8 mouse cellular contexts compared by ENCODE assay signal in genomic region chr5:121712232-121712933, GRCm38 (mm10). TPM values are rescaled to one million over a fixed set of nuclear protein-coding genes. Genes with fewer than 3 reads are reported as not detected.
DNase-seq lines count a peak whose midpoint lies in the region; ATAC-seq and TF ChIP-seq lines count a peak whose summit lies in the region.

No protein-coding gene starts in this region.

- H3K9me3 ChIP-seq in forebrain, embryonic 15.5 days = no peaks in the 10 kb centered on the region
- H3K9me3 ChIP-seq in hindbrain, embryonic 11.5 days (ENCODE audit: control insufficient read depth, low read length) = no peaks in the 10 kb centered on the region

- 0% methylated on average over 45 of the region's 66 CpGs for WGBS in forebrain, embryonic 15.5 days
- WGBS in hindbrain, embryonic 11.5 days = under 1% methylated on average over 32 of the region's 66 CpGs
- under 1% methylated on average over 58 of the region's 66 CpGs for WGBS in liver, adult 2 months

- peak overlapping the region; percentile 97 for H3K27ac ChIP-seq in layer of hippocampus, adult 2 months
- H3K27ac ChIP-seq in forebrain, embryonic 15.5 days (replicated peaks) = peak overlapping the region; percentile 98
- peak overlapping the region; percentile 95 for H3K27ac ChIP-seq in hindbrain, embryonic 11.5 days (ENCODE audit: low read depth, low read length)
- H3K27ac ChIP-seq in liver, adult 2 months (replicated peaks; ENCODE audit: insufficient read depth, low read depth, low read length) = peak overlapping the region; percentile 82

- peak overlapping the region; percentile 86 for H3K4me3 ChIP-seq in layer of hippocampus, adult 2 months
- peak overlapping the region; percentile 87 for H3K4me3 ChIP-seq in forebrain, embryonic 15.5 days
- peak overlapping the region; percentile 99 for H3K4me3 ChIP-seq in hindbrain, embryonic 11.5 days (ENCODE audit: low read depth, low read length)
- H3K4me3 ChIP-seq in liver, adult 2 months (ENCODE audit: insufficient read depth, low read depth, low read length) = peak overlapping the region; percentile 99
- H3K4me3 ChIP-seq in myocyte = peak overlapping the region; percentile 86

- peak overlapping the region; percentile 94 for H3ac ChIP-seq in myocyte (ENCODE audit: control insufficient read depth, insufficient read length)

- no peak for TF ChIP-seq POLR2A in liver, adult 2 months (IDR thresholded peaks at IDR 0.05; ENCODE audit: extremely low read depth, insufficient read depth, low read length)
- peak; percentile 20 for TF ChIP-seq POLR2A in myocyte (IDR thresholded peaks at IDR 0.05; ENCODE audit: insufficient read length, low read depth)

- peak overlapping the region; percentile 77 for H3K4me2 ChIP-seq in forebrain, embryonic 15.5 days (replicated peaks)
- H3K4me2 ChIP-seq in hindbrain, embryonic 11.5 days (replicated peaks; ENCODE audit: low read depth, low read length) = peak overlapping the region; percentile 86
- H3K4me2 ChIP-seq in myocyte (ENCODE audit: low read depth) = no peak overlapping the region

- peak; percentile 62 for ATAC-seq in forebrain, embryonic 15.5 days (replicated peaks)
- peak; percentile 68 for ATAC-seq in hindbrain, embryonic 11.5 days (ENCODE audit: low FRiP score)

- no peaks in the 10 kb centered on the region for H3K36me3 ChIP-seq in forebrain, embryonic 15.5 days
- H3K36me3 ChIP-seq in hindbrain, embryonic 11.5 days (ENCODE audit: control insufficient read depth, insufficient read depth, low read length) = no peaks in the 10 kb centered on the region
- no peaks in the 10 kb centered on the region; the same call in 1 of the 2 replicates for H3K36me3 ChIP-seq in liver, adult 2 months (ENCODE audit: control insufficient read depth, insufficient read depth, low read length)
- no peaks in the 10 kb centered on the region for H3K36me3 ChIP-seq in myocyte (ENCODE audit: control insufficient read depth, insufficient read depth)

- DNase-seq in layer of hippocampus, adult 2 months (ENCODE audit: low spot score in 2 of 2) = no peak
- DNase-seq in layer of hippocampus, postnatal 14 days (ENCODE audit: low spot score in 2 of 2) = no peak
- peak; percentile 60 for DNase-seq in cerebellum, adult 11-12 months
- peak; percentile 71 for DNase-seq in hindbrain, embryonic 11.5 days (ENCODE audit: low spot score)
- DNase-seq in liver, adult 2 months (ENCODE audit: extremely low read depth, low read depth, low spot score) = no peak
- DNase-seq in thymus, adult 18-20 months = peak; percentile 19 to 41

- H3K9ac ChIP-seq in forebrain, embryonic 15.5 days (replicated peaks) = peak overlapping the region; percentile 91
- H3K9ac ChIP-seq in hindbrain, embryonic 11.5 days (ENCODE audit: low read depth, low read length) = peak overlapping the region; percentile 97
- H3K9ac ChIP-seq in liver, adult 2 months (ENCODE audit: low read depth, low read length) = peak overlapping the region; percentile 97

- H3K27me3 ChIP-seq in forebrain, embryonic 15.5 days = no peaks in the 10 kb centered on the region
- H3K27me3 ChIP-seq in hindbrain, embryonic 11.5 days (ENCODE audit: control insufficient read depth, insufficient read depth, low read length) = no peaks in the 10 kb centered on the region
- no peaks in the 10 kb centered on the region for H3K27me3 ChIP-seq in liver, adult 2 months (ENCODE audit: control insufficient read depth, insufficient read depth, low read length)
- no peaks in the 10 kb centered on the region for H3K27me3 ChIP-seq in myocyte (ENCODE audit: control insufficient read depth, insufficient read depth, insufficient read length)

- H3K79me2 ChIP-seq in liver, adult 2 months (ENCODE audit: control insufficient read depth, insufficient read depth, low read length) = peaks cover 38% of the 10 kb centered on the region
- H3K79me2 ChIP-seq in myocyte (ENCODE audit: control insufficient read depth, insufficient read depth) = peaks cover 45% of the 10 kb centered on the region

- TF ChIP-seq CTCF in layer of hippocampus, adult 2 months (conservative IDR thresholded peaks at IDR 0.05) = no peak
- no peak for TF ChIP-seq CTCF in liver, adult 2 months (IDR thresholded peaks at IDR 0.05; ENCODE audit: low read depth, low read length)

- peaks cover 47% of the 10 kb centered on the region for H3K4me1 ChIP-seq in forebrain, embryonic 15.5 days
- peaks cover 2% of the 10 kb centered on the region; the same call in 1 of the 2 replicates for H3K4me1 ChIP-seq in hindbrain, embryonic 11.5 days (replicated peaks; ENCODE audit: control insufficient read depth, insufficient read depth, low read length)
- peaks cover 16% of the 10 kb centered on the region for H3K4me1 ChIP-seq in liver, adult 2 months (ENCODE audit: control insufficient read depth, insufficient read depth, low read length)

TF ChIP-seq in myocyte, 11 proteins besides CTCF, POLR2A, EP300 and RAD21:
- TF ChIP-seq TCF12 (IDR thresholded peaks at IDR 0.05; ENCODE audit: insufficient read depth, poor library complexity, severe bottlenecking) (no peak), REST (IDR thresholded peaks at IDR 0.05; ENCODE audit: insufficient read depth, insufficient read length) (no peak), CEBPB (IDR thresholded peaks at IDR 0.05; ENCODE audit: insufficient read depth, poor library complexity, severe bottlenecking) (no peak), SRF (IDR thresholded peaks at IDR 0.05; ENCODE audit: control insufficient read depth, insufficient read length, low read depth) (no peak), MYOD1 (IDR thresholded peaks at IDR 0.05; ENCODE audit: control insufficient read depth in 1 of 3, insufficient read length in 2 of 3, low read depth in 2 of 3) (no peak), E2F4 (IDR thresholded peaks at IDR 0.05; ENCODE audit: insufficient read depth) (no peak), MAX (IDR thresholded peaks at IDR 0.05; ENCODE audit: low read depth) (no peak), USF1 (IDR thresholded peaks at IDR 0.05; ENCODE audit: low read depth) (no peak), MYOG (IDR thresholded peaks at IDR 0.05; ENCODE audit: control insufficient read depth in 1 of 3, insufficient read depth in 1 of 3, insufficient read length in 2 of 3, low read depth in 2 of 3) (peak in 1 of 3 experiments; percentile 7)

RNA-seq across cellular contexts. Expression of gene Atxn2, which starts 1.2 kb away (rescaled TPM):
- total RNA-seq in layer of hippocampus, adult 2 months (2021) = 100 to 1,000 TPM; 216 to 227 TPM
- total RNA-seq in layer of hippocampus, postnatal 14 days (2021) = 100 to 1,000 TPM; 220 to 237 TPM
- 67.2 and 80.1 TPM in 2 replicates for polyA plus RNA-seq in forebrain, embryonic 15.5 days (2015; fragmentation: Nextera tagmentation; extraction: Ambion mirVana)
- 63.5 and 75.2 TPM in 2 replicates for polyA plus RNA-seq in hindbrain, embryonic 11.5 days (2014; fragmentation: Nextera tagmentation; extraction: Ambion mirVana)
- 58.5 and 74.7 TPM in 2 replicates for total RNA-seq in liver, adult 2 months (2014; rRNA removed)
- polyA plus RNA-seq in liver, adult 2 months (2012; rRNA removed) = 70.1 and 92.8 TPM in 2 replicates
- polyA plus RNA-seq in myocyte (2012; fragmentation: generic; extraction: Trizol) = 95.3 TPM

RNA-seq across cellular contexts. Expression of gene Brap, which starts 52.0 kb away (rescaled TPM):
- total RNA-seq in layer of hippocampus, adult 2 months (2021) = 10 to 100 TPM; 67.8 to 68.4 TPM
- total RNA-seq in layer of hippocampus, postnatal 14 days (2021) = 10 to 100 TPM; 60.3 to 65.6 TPM
- polyA plus RNA-seq in forebrain, embryonic 15.5 days (2015; fragmentation: Nextera tagmentation; extraction: Ambion mirVana) = 51.1 and 55.4 TPM in 2 replicates
- 36.8 and 38.8 TPM in 2 replicates for polyA plus RNA-seq in hindbrain, embryonic 11.5 days (2014; fragmentation: Nextera tagmentation; extraction: Ambion mirVana)
- total RNA-seq in liver, adult 2 months (2014; rRNA removed) = 95.5 and 112 TPM in 2 replicates
- 48.1 and 48.7 TPM in 2 replicates for polyA plus RNA-seq in liver, adult 2 months (2012; rRNA removed)
- polyA plus RNA-seq in myocyte (2012; fragmentation: generic; extraction: Trizol) = 40.9 TPM

RNA-seq across cellular contexts. Expression of gene Acad10, which starts 52.1 kb away (rescaled TPM):
- 1 to 10 TPM; 4.2 to 4.3 TPM for total RNA-seq in layer of hippocampus, adult 2 months (2021)
- total RNA-seq in layer of hippocampus, postnatal 14 days (2021) = 1 to 10 TPM; 3.3 to 3.5 TPM
- 1.0 and 1.1 TPM in 2 replicates for polyA plus RNA-seq in forebrain, embryonic 15.5 days (2015; fragmentation: Nextera tagmentation; extraction: Ambion mirVana)
- polyA plus RNA-seq in hindbrain, embryonic 11.5 days (2014; fragmentation: Nextera tagmentation; extraction: Ambion mirVana) = 2.1 and 2.5 TPM in 2 replicates
- 19.6 and 23.5 TPM in 2 replicates for total RNA-seq in liver, adult 2 months (2014; rRNA removed)
- 27.5 and 27.7 TPM in 2 replicates for polyA plus RNA-seq in liver, adult 2 months (2012; rRNA removed)
- polyA plus RNA-seq in myocyte (2012; fragmentation: generic; extraction: Trizol) = 4.7 TPM

Comparison
In these comparisons a context has a peak if more than half of its experiments do, and no peak if none do; other contexts are left out.
1. DNase-seq: peak in cerebellum, adult 11-12 months (single experiment), hindbrain, embryonic 11.5 days (single experiment) and thymus, adult 18-20 months (2 of 2); none in layer of hippocampus, adult 2 months (0 of 2), layer of hippocampus, postnatal 14 days (0 of 2) and liver, adult 2 months (single experiment).
2. Peak in every context shown above with its lines, with median percentiles within 50 percentile points of each other: H3K27ac ChIP-seq, H3K4me3 ChIP-seq and H3K9ac ChIP-seq.